Mouse (Mus musculus) testis, adult 2 months (tissue): ENCODE data around the gene Tle1. TPM values are rescaled to one million over a fixed set of nuclear protein-coding genes. Genes with fewer than 3 reads are reported as not detected.

Experiments
- H3K27ac ChIP-seq: fragments of 200-500 bp; 2 replicates; pipeline ENCODE4 v1.5.1; 2012; ENCODE audit warnings: low read depth, low read length; ENCODE audit not compliant: control insufficient read depth, insufficient read depth
- H3K27me3 ChIP-seq: fragments of 200-500 bp; 2 replicates; pipeline ENCODE4 v1.6.1; 2012; ENCODE audit warnings: mild to moderate bottlenecking, low read length, moderate library complexity; ENCODE audit not compliant: control insufficient read depth, insufficient read depth
- H3K36me3 ChIP-seq: fragments of 200-500 bp; 2 replicates; pipeline ENCODE4 v1.6.1; 2012; ENCODE audit warnings: mild to moderate bottlenecking, low read length; ENCODE audit not compliant: control insufficient read depth, insufficient read depth
- H3K4me1 ChIP-seq: fragments of 200-500 bp; 2 replicates; pipeline ENCODE4 v1.6.1; 2012; ENCODE audit warnings: low read length; ENCODE audit not compliant: control insufficient read depth, insufficient read depth
- H3K4me3 ChIP-seq: fragments of 200-500 bp; 2 replicates; pipeline ENCODE4 v1.5.1; 2012; ENCODE audit warnings: low read depth, mild to moderate bottlenecking, low read length, moderate library complexity, mixed read lengths; ENCODE audit not compliant: control insufficient read depth
- CTCF ChIP-seq: fragments of 200-500 bp; IDR thresholded peaks from 2 replicates; pipeline ENCODE4 v1.5.1; 2012; ENCODE audit warnings: low read depth, mild to moderate bottlenecking, inconsistent platforms, low read length, moderate library complexity; ENCODE audit not compliant: control insufficient read depth, insufficient read depth, insufficient replicate concordance
- POLR2A ChIP-seq: fragments of 200-500 bp; IDR thresholded peaks from 2 replicates; pipeline ENCODE4 v1.6.1; 2012; ENCODE audit warnings: low read depth, mild to moderate bottlenecking, inconsistent platforms, low read length, moderate library complexity; ENCODE audit not compliant: control insufficient read depth
- polyA plus RNA-seq: library from polyadenylated mRNA; depleted of rRNA; stranded (reverse); fragments of >200 nt; gene quantifications from 2 replicates; pipeline ENCODE4 v1.2.3, GENCODE M21; 2012

The Tle1 gene
- polyA plus RNA-seq, 1 experiment = 13.5 TPM

GRCm38 (mm10) chr4:72105702-72106101 is 95.0 kb downstream of the Tle1 start:
- Histone ChIP-seq H3K4me1 (no peaks in the 10 kb centered on the region), H3K4me3 (no peak overlapping the region), H3K27me3 (no peaks in the 10 kb centered on the region), H3K27ac (no peak overlapping the region), H3K36me3 (no peaks in the 10 kb centered on the region)
- TF ChIP-seq POLR2A (no peak), CTCF (no peak)

- H3K27me3 ChIP-seq = no peaks in the 10 kb centered on the region
- TF ChIP-seq CTCF = no peak
- TF ChIP-seq POLR2A = no peak
- no peaks in the 10 kb centered on the region for H3K4me1 ChIP-seq
- H3K36me3 ChIP-seq = no peaks in the 10 kb centered on the region
- H3K27ac ChIP-seq = no peak overlapping the region
- H3K4me3 ChIP-seq = no peak overlapping the region
Observed at GRCm38 (mm10) chr4:72104186-72104585, 96.5 kb downstream of the Tle1 start.

GRCm38 (mm10) chr4:72087811-72088210 is 112.9 kb downstream of the Tle1 start:
- no peaks in the 10 kb centered on the region for H3K27me3 ChIP-seq
- no peak overlapping the region for H3K4me3 ChIP-seq
- H3K4me1 ChIP-seq = no peaks in the 10 kb centered on the region
- H3K36me3 ChIP-seq = no peaks in the 10 kb centered on the region
- TF ChIP-seq POLR2A (no peak), CTCF (no peak)
- H3K27ac ChIP-seq = no peak overlapping the region

GRCm38 (mm10) chr4:72069111-72069534 is 131.6 kb downstream of the Tle1 start:
- H3K4me3 ChIP-seq = no peak overlapping the region
- no peaks in the 10 kb centered on the region for H3K4me1 ChIP-seq
- no peaks in the 10 kb centered on the region for H3K27me3 ChIP-seq
- H3K27ac ChIP-seq = no peak overlapping the region
- H3K36me3 ChIP-seq = no peaks in the 10 kb centered on the region
- TF ChIP-seq CTCF = no peak
- no peak for TF ChIP-seq POLR2A

GRCm38 (mm10) chr4:72067937-72068336 is 132.8 kb downstream of the Tle1 start:
- no peak overlapping the region for H3K27ac ChIP-seq

More at GRCm38 (mm10) chr4:72067937-72068336, 132.8 kb downstream of the Tle1 start:
- Histone ChIP-seq H3K4me1 (no peaks in the 10 kb centered on the region), H3K27me3 (no peaks in the 10 kb centered on the region), H3K36me3 (no peaks in the 10 kb centered on the region), H3K4me3 (no peak overlapping the region)
- no peak for TF ChIP-seq POLR2A
- no peak for TF ChIP-seq CTCF
